Mouse (Mus musculus) stomach, embryonic 15.5 days (tissue): Measurements from ENCODE around the gene G0s2. TPM values are rescaled to one million over a fixed set of nuclear protein-coding genes. Genes with fewer than 3 reads are reported as not detected.

Experiments
- ATAC-seq: fragments of 200-750 bp; cut with Nextera tagmentation; 2 replicates; pipeline ENCODE4 v1.8.0; 2017; ENCODE audit warnings: low read depth, moderate number of reproducible peaks, moderate TSS enrichment; ENCODE audit not compliant: insufficient read depth, low FRiP score
- H3K27ac ChIP-seq: fragments of 300-500 bp; sonication (generic); 2 replicates; pipeline ENCODE4 v1.5.1; 2015; ENCODE audit warnings: mild to moderate bottlenecking, inconsistent platforms
- H3K27me3 ChIP-seq: fragments of 300-500 bp; sonication (generic); replicated peaks from 2 replicates; pipeline ENCODE4 v1.6.1; 2015; ENCODE audit warnings: inconsistent platforms
- H3K36me3 ChIP-seq: fragments of 300-500 bp; sonication (generic); 2 replicates; pipeline ENCODE4 v1.6.1; 2015; ENCODE audit warnings: inconsistent platforms
- H3K4me1 ChIP-seq: fragments of 300-500 bp; sonication (generic); 2 replicates; pipeline ENCODE4 v1.6.1; 2015; ENCODE audit warnings: inconsistent platforms
- H3K4me2 ChIP-seq: fragments of 300-500 bp; sonication (generic); 2 replicates; pipeline ENCODE4 v1.6.1; 2015; ENCODE audit warnings: mild to moderate bottlenecking, inconsistent platforms
- H3K4me3 ChIP-seq: fragments of 300-500 bp; sonication (generic); replicated peaks from 2 replicates; pipeline ENCODE4 v1.5.1; 2015; ENCODE audit warnings: inconsistent platforms
- H3K9ac ChIP-seq: fragments of 300-500 bp; sonication (generic); 2 replicates; pipeline ENCODE4 v1.6.1; 2015; ENCODE audit warnings: inconsistent platforms
- H3K9me3 ChIP-seq: fragments of 300-500 bp; sonication (generic); 2 replicates; pipeline ENCODE4 v1.6.1; 2016; ENCODE audit warnings: inconsistent platforms
- WGBS: fragments of 180-500 bp; shearing (Covaris S2); methylation state at CpG from one replicate; pipeline ENCODE4 v1.1.7; 2015; 5-methylcytosine and 5-hydroxymethylcytosine counted together
- polyA plus RNA-seq: library from polyadenylated mRNA; unstranded; fragments of >200 nt; fragmentation: Nextera tagmentation; extraction: Ambion mirVana; gene quantifications from 2 replicates; pipeline ENCODE4 v1.2.1, GENCODE M21; 2015

Gene G0s2
- polyA plus RNA-seq, 1 experiment from 2014 or later: 38.3 TPM

GRCm38 (mm10) chr1:193226724-193227522 lies 46.1 kb downstream of the G0s2 start:
- H3K27me3 ChIP-seq: no peaks in the 10 kb centered on the region
- 41% methylated on average over 7 of the region's 7 CpGs for WGBS
- H3K9me3 ChIP-seq: no peaks in the 10 kb centered on the region
- H3K27ac ChIP-seq: no peak overlapping the region
- H3K4me3 ChIP-seq: no peak overlapping the region
- H3K4me1 ChIP-seq: no peaks in the 10 kb centered on the region
- no peaks in the 10 kb centered on the region for H3K36me3 ChIP-seq
- ATAC-seq: no peak
- no peak overlapping the region for H3K9ac ChIP-seq
- no peak overlapping the region for H3K4me2 ChIP-seq

DNA sequence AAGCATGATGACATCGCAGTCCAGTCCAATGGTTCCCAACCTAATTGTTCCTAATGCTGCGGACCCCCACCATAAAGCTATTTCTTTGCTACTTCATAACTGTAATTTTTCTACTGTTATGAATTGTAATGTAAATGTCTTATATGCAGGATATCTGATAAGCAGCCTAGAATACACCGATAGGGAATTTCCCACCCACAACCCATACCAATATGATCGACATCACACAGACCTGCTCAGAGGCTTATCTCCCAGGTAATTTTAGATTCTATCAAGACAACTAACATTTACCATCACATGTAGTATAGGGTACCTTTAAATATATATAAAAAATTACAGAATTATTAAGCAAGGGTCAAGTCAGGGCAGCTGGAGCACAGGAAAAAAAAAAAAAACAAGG lies 46.9 kb downstream of the G0s2 start:
- Histone ChIP-seq H3K27ac (no peak overlapping the region), H3K4me3 (no peak overlapping the region), H3K36me3 (no peaks in the 10 kb centered on the region), H3K27me3 (no peaks in the 10 kb centered on the region), H3K4me2 (no peak overlapping the region), H3K4me1 (no peaks in the 10 kb centered on the region), H3K9me3 (no peaks in the 10 kb centered on the region), H3K9ac (no peak overlapping the region)
- 88% methylated on average over 4 of the region's 4 CpGs for WGBS
- no peak for ATAC-seq

DNA sequence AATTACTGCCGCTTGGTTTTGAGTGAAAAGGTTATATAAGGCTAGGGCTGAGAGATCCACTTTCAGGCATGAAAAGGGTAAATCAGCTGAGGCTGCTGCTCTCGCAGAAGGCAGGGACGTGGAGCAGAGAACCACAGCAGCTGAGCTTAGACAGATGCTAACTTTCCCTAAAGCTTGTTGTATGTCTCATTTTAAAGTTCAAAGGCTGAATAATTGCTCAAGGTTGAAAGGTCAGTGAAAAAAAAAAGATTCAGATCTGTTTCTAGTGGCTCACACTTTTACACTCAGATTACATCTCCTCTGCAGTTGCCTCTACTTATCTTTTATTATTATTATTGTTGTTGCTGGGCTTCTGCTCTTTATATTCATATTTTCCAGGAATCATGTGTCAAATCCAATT lies 47.5 kb downstream of the G0s2 start:
- Histone ChIP-seq H3K27ac (no peak overlapping the region), H3K4me1 (no peaks in the 10 kb centered on the region), H3K36me3 (no peaks in the 10 kb centered on the region), H3K9me3 (no peaks in the 10 kb centered on the region), H3K27me3 (no peaks in the 10 kb centered on the region), H3K4me3 (no peak overlapping the region), H3K4me2 (no peak overlapping the region), H3K9ac (no peak overlapping the region)
- no peak for ATAC-seq
- 41% methylated on average over 3 of the region's 3 CpGs for WGBS

Other genes starting within 250 kb of the G0s2 start
- 1.7 and 1.9 TPM in 2 replicates for gene Syt14, start 237.4 kb downstream of the G0s2 start, polyA plus RNA-seq
- gene Diexf, start 142.9 kb downstream of the G0s2 start, polyA plus RNA-seq: 6.8 and 8.5 TPM in 2 replicates
- 56.3 and 56.6 TPM in 2 replicates for gene Irf6, start 120.1 kb downstream of the G0s2 start, polyA plus RNA-seq
- 14.6 and 16.3 TPM in 2 replicates for gene A130010J15Rik, start 105.2 kb downstream of the G0s2 start, polyA plus RNA-seq
- 3.9 and 5.6 TPM in 2 replicates for gene Traf3ip3, start 71.5 kb downstream of the G0s2 start, polyA plus RNA-seq
- 10.3 and 12.5 TPM in 2 replicates for gene Lamb3, start 65.5 kb downstream of the G0s2 start, polyA plus RNA-seq
- 1.8 and 2.4 TPM in 2 replicates for gene Hsd11b1, start 9.1 kb downstream of the G0s2 start, polyA plus RNA-seq
- gene Camk1g, start 97.1 kb upstream of the G0s2 start, polyA plus RNA-seq: 6.7 and 8.9 TPM in 2 replicates